Mouse (Mus musculus): ENCODE measurements at regions not wholly inside any gene's neighbourhood (a gene's known extent, or its start where the extent isn't known, plus 50 kb on each side); places are given as distances from the start of the nearest gene placed in this dataset.

DNA sequence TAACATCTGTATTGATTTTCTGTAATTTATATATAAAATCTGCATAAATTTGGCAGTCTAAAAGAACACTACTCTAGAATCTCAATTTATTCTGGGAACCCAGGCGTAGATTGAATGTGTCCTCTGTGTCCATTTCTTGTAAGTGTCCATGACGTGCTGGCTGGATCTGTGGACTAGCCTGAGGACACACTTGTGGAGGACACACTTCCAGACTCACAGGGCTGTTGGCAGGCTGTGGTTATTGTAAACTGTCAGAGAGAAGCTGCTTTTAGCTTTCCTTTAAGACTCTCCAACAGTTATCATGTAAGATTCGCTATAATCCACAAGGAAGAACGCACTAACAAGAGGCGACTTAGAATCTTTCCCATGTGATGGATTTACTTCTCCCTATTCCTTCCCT is 200.2 kb downstream of the Wnt5a start:
- no peak for TF ChIP-seq GATA1 (IDR thresholded peaks at IDR 0.05; ENCODE audit: borderline replicate concordance, low read length)
- TF ChIP-seq FLI1 (IDR thresholded peaks at IDR 0.05; ENCODE audit: low read length) = no peak

All from megakaryocyte, embryonic 14.5 days (primary cell).